Mouse (Mus musculus) hindbrain, embryonic 11.5 days (tissue): ENCODE measurements around the gene Olfr912. TPM values are rescaled to one million over a fixed set of nuclear protein-coding genes. Genes with fewer than 3 reads are reported as not detected.

Source experiments
- ATAC-seq: fragments of 200-750 bp; cut with Nextera tagmentation; 2 replicates; pipeline ENCODE4 v1.8.0; 2017; ENCODE audit warnings: mild to moderate bottlenecking, moderate TSS enrichment, moderate library complexity; ENCODE audit not compliant: low FRiP score
- DNase-seq: peaks from one replicate; pipeline ENCODE4 v3.0.0-alpha.2; 2015; ENCODE audit warnings: low spot score
- H3K27ac ChIP-seq: fragments of 300-500 bp; sonication (generic); 2 replicates; pipeline ENCODE4 v1.5.1; 2014; ENCODE audit warnings: mild to moderate bottlenecking, low read depth, low read length
- H3K27me3 ChIP-seq: fragments of 300-500 bp; sonication (generic); 2 replicates; pipeline ENCODE4 v1.6.1; 2014; ENCODE audit warnings: mild to moderate bottlenecking, low read length, moderate library complexity, mixed read lengths; ENCODE audit not compliant: control insufficient read depth, insufficient read depth
- H3K36me3 ChIP-seq: fragments of 300-500 bp; sonication (generic); 2 replicates; pipeline ENCODE4 v1.6.1; 2014; ENCODE audit warnings: mild to moderate bottlenecking, low read length, moderate library complexity, mixed read lengths; ENCODE audit not compliant: control insufficient read depth, insufficient read depth
- H3K4me1 ChIP-seq: fragments of 300-500 bp; sonication (generic); replicated peaks from 2 replicates; pipeline ENCODE4 v1.6.1; 2014; ENCODE audit warnings: low read length, mixed read lengths; ENCODE audit not compliant: control insufficient read depth, insufficient read depth
- H3K4me2 ChIP-seq: fragments of 300-500 bp; sonication (generic); replicated peaks from 2 replicates; pipeline ENCODE4 v1.6.1; 2014; ENCODE audit warnings: mild to moderate bottlenecking, low read depth, low read length
- H3K4me3 ChIP-seq: fragments of 300-500 bp; sonication (generic); 2 replicates; pipeline ENCODE4 v1.5.1; 2014; ENCODE audit warnings: low read depth, low read length
- H3K9ac ChIP-seq: fragments of 300-500 bp; sonication (generic); 2 replicates; pipeline ENCODE4 v1.6.1; 2014; ENCODE audit warnings: low read depth, low read length
- H3K9me3 ChIP-seq: fragments of 300-500 bp; sonication (generic); 2 replicates; pipeline ENCODE4 v1.6.1; 2016; ENCODE audit warnings: low read length; ENCODE audit not compliant: control insufficient read depth
- WGBS: fragments of 180-500 bp; shearing (Covaris S2); extraction: QIAGEN DNeasy Blood & Tissue Kit; methylation state at CpG from one replicate; pipeline ENCODE4 v1.1.7; 2014; 5-methylcytosine and 5-hydroxymethylcytosine counted together
- polyA plus RNA-seq: library from polyadenylated mRNA; unstranded; fragments of >200 nt; fragmentation: Nextera tagmentation; extraction: Ambion mirVana; gene quantifications from 2 replicates; pipeline ENCODE4 v1.2.1, GENCODE M21; 2014

Olfr912 gene
- not detected in 2 replicates for polyA plus RNA-seq

DNA sequence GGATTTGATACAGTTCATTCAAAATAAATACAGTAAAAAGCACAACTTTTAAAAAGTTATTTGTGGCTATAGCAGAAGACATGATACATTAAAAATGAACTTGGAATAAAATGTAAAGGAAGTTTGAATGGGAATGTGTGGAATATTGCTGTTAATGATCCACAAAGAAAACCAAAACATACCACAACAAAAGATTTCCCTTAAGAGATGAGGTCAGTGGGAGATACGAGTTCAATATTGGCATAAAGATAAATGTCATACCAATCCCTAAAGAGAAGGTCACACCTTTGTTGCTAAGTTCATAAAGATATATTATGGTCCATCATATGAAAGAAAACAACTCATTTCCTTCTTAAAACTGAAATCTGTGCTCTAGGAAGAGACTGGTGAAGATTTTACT, at the start of gene Olfr912:
Gene Olfr912 (plus strand): TSS at position 301 of the 400 bp plus-strand sequence.
- Histone ChIP-seq H3K4me3 (no peak within 1 kb of the TSS), H3K4me1 (no peaks in the 10 kb centered on the region), H3K27ac (no peak within 1 kb of the TSS), H3K9ac (no peak within 1 kb of the TSS), H3K27me3 (no peaks in the 10 kb centered on the region), H3K36me3 (no peaks in the 10 kb centered on the region), H3K4me2 (no peak within 1 kb of the TSS), H3K9me3 (no peaks in the 10 kb centered on the region)
- 74% methylated on average over 1 of the region's 1 CpGs for WGBS
- DNase-seq (no peak), ATAC-seq (no peak)

DNA sequence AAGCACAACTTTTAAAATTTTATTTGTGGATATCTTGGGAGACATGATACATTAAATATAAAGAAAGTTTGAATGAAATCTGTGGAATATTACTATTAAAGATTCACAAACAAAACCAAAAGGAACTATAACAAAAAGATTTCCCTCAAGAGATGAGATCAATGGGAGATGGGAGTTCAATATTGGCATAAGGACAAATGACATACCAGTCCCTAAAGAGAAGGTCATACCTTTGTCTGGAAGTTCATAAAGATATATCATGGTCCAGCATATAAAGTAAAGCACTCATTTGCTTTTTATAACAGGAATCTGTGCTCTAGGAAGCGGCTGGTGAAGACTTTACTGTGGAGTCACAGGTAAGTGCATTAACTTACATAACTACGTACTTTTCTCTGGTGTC, 42.4 kb upstream of the Olfr912 start, which contains the start of gene Olfr910:
Gene Olfr910 (plus strand): TSS at position 301 of the 400 bp plus-strand sequence.
- WGBS = 87% methylated on average over 2 of the region's 2 CpGs
- H3K4me3 ChIP-seq = no peak within 1 kb of the TSS
- H3K9ac ChIP-seq = no peak within 1 kb of the TSS
- no peaks in the 10 kb centered on the region for H3K27me3 ChIP-seq
- H3K4me2 ChIP-seq = no peak within 1 kb of the TSS
- no peaks in the 10 kb centered on the region for H3K36me3 ChIP-seq
- no peaks in the 10 kb centered on the region for H3K4me1 ChIP-seq
- ATAC-seq (no peak), DNase-seq (no peak)
- H3K27ac ChIP-seq = no peak within 1 kb of the TSS
- H3K9me3 ChIP-seq = no peaks in the 10 kb centered on the region

DNA sequence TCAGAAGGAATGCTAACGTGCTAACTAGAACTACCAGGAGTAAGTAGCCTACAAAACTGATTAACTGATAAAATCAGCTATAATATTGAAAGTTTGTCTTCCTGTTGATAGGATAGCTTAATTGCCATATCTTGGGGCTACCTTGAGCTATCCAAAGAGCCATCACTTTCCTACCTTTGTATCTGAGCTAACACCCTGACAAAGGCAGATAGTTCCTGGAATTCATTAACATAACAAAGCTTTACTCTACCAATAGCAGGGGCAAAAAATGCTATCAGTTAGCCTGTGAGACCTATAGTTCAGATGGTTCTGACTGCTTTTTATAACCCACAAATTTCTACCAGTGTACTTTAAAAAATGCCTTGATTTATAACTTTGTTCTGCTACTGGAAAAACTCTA, 11.1 kb downstream of the Olfr912 start:
- 56% methylated on average over 1 of the region's 1 CpGs for WGBS
- Histone ChIP-seq H3K4me1 (no peaks in the 10 kb centered on the region), H3K27me3 (no peaks in the 10 kb centered on the region), H3K36me3 (no peaks in the 10 kb centered on the region), H3K9ac (no peak overlapping the region), H3K27ac (no peak overlapping the region), H3K4me3 (no peak overlapping the region), H3K4me2 (no peak overlapping the region), H3K9me3 (no peaks in the 10 kb centered on the region)
- no peak for ATAC-seq
- no peak for DNase-seq

DNA sequence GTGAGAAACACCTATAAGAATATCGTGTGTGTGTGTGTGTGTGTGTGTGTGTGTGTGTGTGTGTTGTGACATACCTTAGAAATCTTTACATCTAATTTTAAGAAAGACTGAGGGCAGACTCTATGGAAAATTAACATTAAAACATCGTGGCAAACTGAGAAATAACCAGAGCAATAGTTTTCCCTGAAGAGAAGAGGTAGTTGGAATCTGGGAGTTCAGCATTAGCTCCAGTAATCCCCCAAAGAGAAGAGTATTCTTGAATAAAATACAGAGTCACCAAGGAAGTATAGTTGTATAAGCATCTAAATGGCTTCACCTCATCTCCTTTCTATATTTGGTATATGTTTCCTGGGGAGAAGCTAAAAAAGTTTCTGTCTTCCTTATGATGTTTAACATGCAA, 12.5 kb downstream of the Olfr912 start, which contains the start of gene Olfr913:
Gene Olfr913 (plus strand): TSS at position 301 of the 400 bp plus-strand sequence.
- Histone ChIP-seq H3K27ac (no peak within 1 kb of the TSS), H3K9ac (no peak within 1 kb of the TSS), H3K4me2 (no peak within 1 kb of the TSS), H3K27me3 (no peaks in the 10 kb centered on the region), H3K4me3 (no peak within 1 kb of the TSS), H3K36me3 (no peaks in the 10 kb centered on the region), H3K9me3 (no peaks in the 10 kb centered on the region), H3K4me1 (no peaks in the 10 kb centered on the region)
- ATAC-seq (no peak), DNase-seq (no peak)
- WGBS = 74% methylated on average over 2 of the region's 2 CpGs

DNA sequence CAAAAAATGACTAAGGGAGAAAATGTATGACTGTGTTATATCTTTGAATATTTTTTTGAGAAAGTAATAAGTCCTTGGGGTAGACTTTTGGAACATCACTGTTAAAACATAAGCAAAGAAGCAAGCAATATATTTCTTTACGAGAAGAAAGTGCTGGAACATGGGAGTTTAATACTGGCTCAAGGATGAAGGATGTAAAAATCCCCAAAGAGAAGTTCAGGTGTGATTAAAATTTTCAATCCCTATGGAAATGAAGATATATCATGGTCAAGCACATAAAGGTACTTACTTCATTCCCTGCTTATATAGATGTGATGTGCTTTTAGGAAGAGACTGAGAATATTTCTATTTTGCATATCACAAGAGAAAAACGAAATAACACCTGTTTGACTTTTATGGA, 24.8 kb downstream of the Olfr912 start, which contains the start of gene Olfr914:
Gene Olfr914 (plus strand): TSS at position 301 of the 400 bp plus-strand sequence.
- no peaks in the 10 kb centered on the region for H3K4me1 ChIP-seq
- H3K4me3 ChIP-seq = no peak within 1 kb of the TSS
- DNase-seq (no peak), ATAC-seq (no peak)
- no peaks in the 10 kb centered on the region for H3K27me3 ChIP-seq
- no peak within 1 kb of the TSS for H3K9ac ChIP-seq
- H3K27ac ChIP-seq = no peak within 1 kb of the TSS
- H3K9me3 ChIP-seq = no peaks in the 10 kb centered on the region
- 73% methylated on average over 2 of the region's 2 CpGs for WGBS
- no peak within 1 kb of the TSS for H3K4me2 ChIP-seq
- H3K36me3 ChIP-seq = no peaks in the 10 kb centered on the region

DNA sequence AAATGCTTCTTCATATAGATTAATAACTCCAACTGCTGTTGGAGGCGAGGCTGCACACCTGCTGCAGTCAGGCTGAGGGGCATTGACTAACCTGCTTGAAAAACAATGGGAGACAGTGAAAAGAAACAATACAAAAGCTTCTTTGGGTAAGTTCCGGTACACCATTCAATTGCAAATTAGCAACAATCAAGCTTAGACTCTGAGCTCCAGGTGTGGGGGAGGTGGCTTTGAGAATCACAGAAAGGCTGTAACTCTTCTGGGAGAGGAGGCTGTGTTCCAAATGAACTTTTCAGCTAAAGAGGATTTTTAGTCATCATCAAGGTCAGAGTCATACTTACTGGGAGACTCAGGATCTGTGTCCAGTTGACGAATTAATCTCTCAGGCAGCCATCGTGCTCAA, 52.4 kb downstream of the Olfr912 start:
- DNase-seq = no peak
- Histone ChIP-seq H3K27ac (no peak overlapping the region), H3K4me3 (no peak overlapping the region), H3K9me3 (no peaks in the 10 kb centered on the region), H3K27me3 (no peaks in the 10 kb centered on the region), H3K36me3 (no peaks in the 10 kb centered on the region), H3K9ac (no peak overlapping the region), H3K4me1 (no peaks in the 10 kb centered on the region), H3K4me2 (no peak overlapping the region)
- 83% methylated on average over 4 of the region's 4 CpGs for WGBS
- ATAC-seq = no peak

Other genes with a start within 250 kb of the Olfr912 start
- not detected in 2 replicates for gene Olfr898, start 231.8 kb upstream of the Olfr912 start, polyA plus RNA-seq
- not detected in 2 replicates for gene Olfr250, start 213.3 kb upstream of the Olfr912 start, polyA plus RNA-seq
- gene Olfr251, start 203.1 kb upstream of the Olfr912 start, polyA plus RNA-seq = not detected in 2 replicates
- not detected in 2 replicates for gene Olfr147, start 178.5 kb upstream of the Olfr912 start, polyA plus RNA-seq
- not detected in 2 replicates for gene Olfr901, start 150.7 kb upstream of the Olfr912 start, polyA plus RNA-seq
- gene Olfr902, start 132.5 kb upstream of the Olfr912 start, polyA plus RNA-seq = not detected in 2 replicates
- gene Olfr904, start 117.0 kb upstream of the Olfr912 start, polyA plus RNA-seq = not detected in 2 replicates
- not detected in 2 replicates for gene Olfr905, start 109.1 kb upstream of the Olfr912 start, polyA plus RNA-seq
- not detected in 2 replicates for gene Olfr906, start 93.1 kb upstream of the Olfr912 start, polyA plus RNA-seq
- not detected in 2 replicates for gene Olfr907, start 84.4 kb upstream of the Olfr912 start, polyA plus RNA-seq
- gene Olfr911-ps1, start 58.6 kb upstream of the Olfr912 start, polyA plus RNA-seq = not detected in 2 replicates
- not detected in 2 replicates for gene Olfr910, start 42.3 kb upstream of the Olfr912 start, polyA plus RNA-seq
- not detected in 2 replicates for gene Olfr913, start 12.6 kb downstream of the Olfr912 start, polyA plus RNA-seq
- gene Olfr914, start 24.9 kb downstream of the Olfr912 start, polyA plus RNA-seq = not detected in 2 replicates
- not detected in 2 replicates for gene Olfr916, start 79.7 kb downstream of the Olfr912 start, polyA plus RNA-seq
- gene Olfr917, start 85.7 kb downstream of the Olfr912 start, polyA plus RNA-seq = not detected in 2 replicates
- not detected in 2 replicates for gene Olfr918, start 94.4 kb downstream of the Olfr912 start, polyA plus RNA-seq
- not detected in 2 replicates for gene Olfr919, start 123.5 kb downstream of the Olfr912 start, polyA plus RNA-seq
- gene Vwa5a, start 138.1 kb downstream of the Olfr912 start, polyA plus RNA-seq = 9.9 and 11.1 TPM in 2 replicates
- gene Olfr920, start 172.1 kb downstream of the Olfr912 start, polyA plus RNA-seq = 0.05 TPM in 1 of 2 replicates, not detected in the other
- not detected in 2 replicates for gene Olfr921, start 192.9 kb downstream of the Olfr912 start, polyA plus RNA-seq
- gene Olfr922, start 234.4 kb downstream of the Olfr912 start, polyA plus RNA-seq = not detected in 2 replicates
- not detected in 2 replicates for gene Olfr923, start 246.4 kb downstream of the Olfr912 start, polyA plus RNA-seq